Mouse (Mus musculus) ES-Bruce4 (cell line): ENCODE measurements at regions not wholly inside any gene's neighbourhood (a gene's known extent, or its start where the extent isn't known, plus 50 kb on each side); places are given as distances from the start of the nearest gene placed in this dataset.
"Not testable (repeated sequence)": the region's sequence is repeated elsewhere in the genome, so short reads cannot be mapped to it uniquely, and the experiment has no call there.

ENCODE experiments used
- H3K27ac ChIP-seq: 2 replicates; pipeline ENCODE4 v1.5.1; 2012; ENCODE audit warnings: low read length, inconsistent platforms; ENCODE audit not compliant: insufficient read depth
- H3K27me3 ChIP-seq: 2 replicates; pipeline ENCODE4 v1.6.1; 2012; ENCODE audit warnings: mild to moderate bottlenecking, low read length, inconsistent platforms; ENCODE audit not compliant: control insufficient read depth, poor library complexity, insufficient read depth, severe bottlenecking
- H3K36me3 ChIP-seq: 2 replicates; pipeline ENCODE4 v1.6.1; 2012; ENCODE audit warnings: inconsistent platforms, mild to moderate bottlenecking, low read length, moderate library complexity; ENCODE audit not compliant: control insufficient read depth, poor library complexity, insufficient read depth, severe bottlenecking
- H3K4me1 ChIP-seq: one replicate; pipeline ENCODE4 v1.8.1; 2011; ENCODE audit warnings: low read length; ENCODE audit not compliant: control insufficient read depth, insufficient read depth
- H3K4me3 ChIP-seq: 2 replicates; pipeline ENCODE4 v1.5.1; 2011; ENCODE audit warnings: low read depth, mild to moderate bottlenecking, low read length
- H3K9ac ChIP-seq: 2 replicates; pipeline ENCODE4 v1.6.1; 2012; ENCODE audit warnings: low read depth, mild to moderate bottlenecking, inconsistent platforms; ENCODE audit not compliant: poor library complexity, severe bottlenecking
- H3K9me3 ChIP-seq: replicated peaks from 2 replicates; pipeline ENCODE4 v1.6.1; 2012; ENCODE audit warnings: mild to moderate bottlenecking, low read length, inconsistent platforms; ENCODE audit not compliant: control insufficient read depth, poor library complexity, insufficient read depth, severe bottlenecking
- CTCF ChIP-seq: IDR thresholded peaks from one replicate; pipeline ENCODE4 v1.8.1; 2011; ENCODE audit warnings: low read depth, low read length
- EP300 ChIP-seq: IDR thresholded peaks from 2 replicates; pipeline ENCODE4 v1.6.1; 2011; ENCODE audit warnings: low read depth, low read length; ENCODE audit not compliant: insufficient read depth
- POLR2A ChIP-seq: IDR thresholded peaks from one replicate; pipeline ENCODE4 v1.8.1; 2011; ENCODE audit warnings: low read length; ENCODE audit not compliant: insufficient read depth

DNA sequence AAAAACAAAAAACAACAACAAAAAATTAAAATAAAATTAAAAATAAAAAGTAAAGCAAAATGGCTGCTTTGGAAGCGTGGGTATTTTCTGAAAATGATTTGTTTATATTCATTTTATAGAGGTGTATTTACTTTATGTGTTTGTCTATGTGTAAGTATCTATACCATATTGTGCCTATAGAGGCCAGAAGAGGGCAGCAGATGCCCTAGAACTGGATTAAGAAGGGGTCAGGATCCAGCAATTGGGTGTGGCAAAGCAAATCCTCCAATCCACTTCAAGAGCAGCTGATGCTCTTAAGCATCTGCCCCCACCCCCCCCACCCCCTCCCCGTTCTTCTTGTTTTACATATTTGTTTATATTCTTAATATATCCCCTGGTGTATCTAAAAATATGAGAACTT is 577.6 kb upstream of the Chrm3 start:
- no peak overlapping the region for H3K9ac ChIP-seq
- no peaks in the 10 kb centered on the region for H3K4me1 ChIP-seq
- TF ChIP-seq EP300 = no peak
- no peak for TF ChIP-seq POLR2A
- TF ChIP-seq CTCF = no peak
- H3K9me3 ChIP-seq = no peaks in the 10 kb centered on the region
- H3K27ac ChIP-seq = no peak overlapping the region
- H3K4me3 ChIP-seq = no peak overlapping the region
- H3K36me3 ChIP-seq = no peaks in the 10 kb centered on the region
- no peaks in the 10 kb centered on the region for H3K27me3 ChIP-seq

DNA sequence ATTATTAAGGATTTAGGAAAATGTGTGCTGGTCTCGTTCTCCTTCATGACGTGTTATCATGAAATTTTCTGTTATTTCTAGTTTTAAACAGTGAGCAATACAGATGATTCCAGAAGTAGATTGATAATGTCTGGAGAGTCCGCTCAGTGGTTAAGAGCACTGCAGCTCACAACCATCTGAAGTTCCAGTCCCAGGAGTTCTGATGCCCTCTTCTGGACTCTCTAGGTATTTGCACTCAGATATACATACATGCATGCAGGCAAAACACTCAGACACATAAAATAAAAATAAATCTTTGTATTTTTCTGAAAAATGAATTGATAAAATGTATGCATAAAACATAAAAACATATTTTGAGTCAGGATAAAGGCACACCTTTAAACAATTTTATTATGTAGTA is 570.1 kb upstream of the Chrm3 start:
- no peak overlapping the region for H3K4me3 ChIP-seq
- H3K27ac ChIP-seq = no peak overlapping the region
- no peak for TF ChIP-seq EP300
- no peak for TF ChIP-seq POLR2A
- no peak for TF ChIP-seq CTCF
- H3K9me3 ChIP-seq = peaks cover 6% of the 10 kb centered on the region
- no peaks in the 10 kb centered on the region for H3K36me3 ChIP-seq
- no peaks in the 10 kb centered on the region for H3K27me3 ChIP-seq
- no peaks in the 10 kb centered on the region for H3K4me1 ChIP-seq
- H3K9ac ChIP-seq = no peak overlapping the region

DNA sequence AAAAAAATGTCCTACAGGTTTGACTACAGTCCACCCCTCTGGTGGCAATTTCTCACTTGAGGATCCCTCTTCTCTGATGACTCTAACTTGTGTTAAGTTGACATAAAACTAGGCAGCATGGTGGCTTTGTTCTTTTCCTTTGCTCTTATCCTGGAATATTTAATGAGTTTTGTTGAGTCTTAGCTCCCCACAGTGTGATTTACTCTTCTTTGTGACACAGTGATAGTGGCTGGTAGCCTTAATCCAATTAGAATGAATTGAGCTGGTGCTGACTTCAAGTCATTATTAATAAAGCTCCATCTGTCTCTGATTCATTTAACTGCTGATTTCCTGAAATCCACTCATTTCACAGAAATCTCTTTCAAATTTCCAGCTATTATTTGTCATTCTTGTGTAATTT is 553.7 kb upstream of the Chrm3 start:
- Histone ChIP-seq H3K4me1 (no peaks in the 10 kb centered on the region), H3K27ac (no peak overlapping the region), H3K9me3 (no peaks in the 10 kb centered on the region)

DNA sequence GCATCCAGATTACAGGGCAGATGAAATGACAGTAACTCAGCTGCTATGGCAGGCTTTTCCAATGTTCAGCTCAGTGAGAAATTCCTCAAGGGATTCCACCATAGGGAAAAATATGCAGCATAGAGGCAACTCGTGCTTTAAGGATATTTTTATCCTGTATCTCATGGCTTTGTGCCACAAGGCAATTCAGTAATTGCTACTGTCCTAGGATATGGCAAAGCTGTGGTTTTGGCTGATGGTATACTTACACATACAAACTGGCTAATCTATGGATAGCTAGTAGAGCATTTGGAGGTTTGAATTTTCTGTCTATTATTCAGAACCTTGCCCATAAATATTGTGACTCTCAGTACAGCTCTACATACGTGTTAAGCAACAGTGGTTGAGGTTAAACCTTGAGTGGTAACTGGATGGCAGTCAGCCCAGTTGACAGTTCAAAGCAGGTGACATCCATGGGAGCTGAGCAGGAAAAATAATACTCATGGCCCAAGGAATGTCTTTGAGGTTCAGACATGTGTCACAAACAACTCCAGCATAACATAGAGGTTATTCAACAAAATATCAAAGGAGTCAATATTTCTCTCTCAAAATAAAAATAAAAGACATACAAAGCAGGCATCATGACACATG is 548.6 kb upstream of the Chrm3 start:
- no peaks in the 10 kb centered on the region for H3K36me3 ChIP-seq
- no peak overlapping the region for H3K27ac ChIP-seq
- no peak overlapping the region for H3K4me3 ChIP-seq

More for the DNA sequence above, 553.7 kb upstream of the Chrm3 start:
- TF ChIP-seq EP300 (no peak), POLR2A (no peak), CTCF (no peak)
- Histone ChIP-seq H3K36me3 (no peaks in the 10 kb centered on the region), H3K9ac (no peak overlapping the region), H3K27me3 (no peaks in the 10 kb centered on the region), H3K4me3 (no peak overlapping the region)

DNA sequence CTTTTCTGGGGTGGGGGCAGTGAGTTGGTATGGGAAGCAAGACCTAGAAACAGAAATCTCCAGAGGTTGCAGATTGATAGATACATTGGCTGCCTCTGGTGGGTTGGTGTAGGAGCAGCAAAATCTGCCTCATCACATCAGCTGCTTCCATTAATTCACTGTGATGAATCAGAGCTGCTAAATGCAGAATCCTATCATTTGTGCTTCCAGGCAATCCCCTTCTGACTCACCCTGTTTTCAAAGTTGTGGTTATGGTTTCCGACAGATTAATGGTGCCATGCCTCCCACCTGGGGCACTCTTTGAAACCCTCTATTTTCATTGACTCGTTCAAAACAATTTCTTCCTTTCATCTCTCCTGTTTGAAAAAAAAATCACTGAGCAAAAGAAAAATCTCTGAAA is 507.2 kb upstream of the Chrm3 start:
- no peaks in the 10 kb centered on the region for H3K36me3 ChIP-seq
- no peaks in the 10 kb centered on the region for H3K4me1 ChIP-seq
- H3K4me3 ChIP-seq = no peak overlapping the region
- TF ChIP-seq EP300 (no peak), POLR2A (no peak), CTCF (no peak)
- no peaks in the 10 kb centered on the region for H3K27me3 ChIP-seq
- no peak overlapping the region for H3K9ac ChIP-seq
- no peaks in the 10 kb centered on the region for H3K9me3 ChIP-seq
- H3K27ac ChIP-seq = no peak overlapping the region

More for the DNA sequence above, 548.6 kb upstream of the Chrm3 start:
- H3K4me1 ChIP-seq = no peaks in the 10 kb centered on the region
- H3K27me3 ChIP-seq = no peaks in the 10 kb centered on the region
- TF ChIP-seq POLR2A (no peak), CTCF (no peak), EP300 (no peak)
- no peaks in the 10 kb centered on the region for H3K9me3 ChIP-seq
- H3K9ac ChIP-seq = no peak overlapping the region

DNA sequence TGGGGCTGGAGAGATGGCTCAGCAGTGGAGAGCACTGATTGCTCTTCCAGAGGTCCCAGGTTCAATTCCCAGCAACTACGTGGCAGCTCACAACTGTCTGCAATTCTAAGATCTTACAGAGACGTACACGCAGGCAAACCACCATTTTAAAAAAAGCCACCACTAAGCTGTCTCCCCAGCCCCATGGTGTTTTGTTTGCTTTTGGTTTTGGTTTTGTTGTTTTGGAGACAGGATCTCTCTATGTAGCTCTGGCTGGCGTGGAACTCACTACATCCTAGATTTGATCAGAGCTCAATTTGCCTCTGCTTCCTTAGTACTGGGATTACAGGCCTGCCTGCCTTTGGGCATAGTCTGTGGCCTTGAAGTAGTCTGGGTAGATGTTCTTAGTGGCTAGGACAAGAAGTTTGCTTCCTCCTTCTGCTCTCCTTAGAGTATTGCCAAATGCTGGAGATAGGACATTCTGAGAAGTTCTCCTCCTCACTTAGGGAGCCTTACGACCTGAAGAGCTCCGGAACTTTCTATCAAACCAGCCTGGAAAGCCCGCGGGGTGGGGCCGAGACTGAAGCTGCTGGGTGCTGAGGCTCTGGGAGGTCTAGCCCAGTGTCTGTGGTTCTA is 495.4 kb upstream of the Chrm3 start:
- H3K4me1 ChIP-seq, H3K9me3 ChIP-seq, H3K36me3 ChIP-seq, H3K9ac ChIP-seq, H3K27ac ChIP-seq, H3K27me3 ChIP-seq, H3K4me3 ChIP-seq: not testable (repeated sequence)

DNA sequence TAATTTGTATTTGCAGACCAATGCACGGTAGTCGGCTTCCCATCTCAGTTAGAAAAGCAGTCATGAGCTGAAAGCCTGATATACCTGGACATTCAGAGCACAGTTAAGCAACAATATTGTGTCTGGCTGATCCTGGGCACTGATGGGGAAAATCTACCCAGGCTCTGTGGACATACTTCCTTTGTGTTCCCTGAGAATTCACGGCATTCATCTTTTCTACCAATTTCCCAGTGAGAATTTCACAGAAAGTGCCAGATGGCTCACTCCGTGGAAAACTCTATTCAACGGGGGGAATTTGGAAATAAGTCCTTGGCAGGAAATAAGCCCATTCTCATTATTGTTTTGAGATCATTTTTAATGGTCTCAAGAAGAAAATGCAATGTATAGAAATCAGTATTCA is 484.6 kb upstream of the Chrm3 start:
- Histone ChIP-seq H3K9ac (no peak overlapping the region), H3K4me1 (no peaks in the 10 kb centered on the region), H3K27me3 (no peaks in the 10 kb centered on the region), H3K9me3 (no peaks in the 10 kb centered on the region), H3K27ac (no peak overlapping the region), H3K4me3 (no peak overlapping the region), H3K36me3 (no peaks in the 10 kb centered on the region)
- TF ChIP-seq POLR2A = no peak
- TF ChIP-seq CTCF = no peak
- TF ChIP-seq EP300 = no peak
